Mouse (Mus musculus): Measurements from ENCODE around the gene Tifab.
"Not testable (repeated sequence)": the region's sequence is repeated elsewhere in the genome, so short reads cannot be mapped to it uniquely, and the experiment has no call there.

Tifab gene

DNA sequence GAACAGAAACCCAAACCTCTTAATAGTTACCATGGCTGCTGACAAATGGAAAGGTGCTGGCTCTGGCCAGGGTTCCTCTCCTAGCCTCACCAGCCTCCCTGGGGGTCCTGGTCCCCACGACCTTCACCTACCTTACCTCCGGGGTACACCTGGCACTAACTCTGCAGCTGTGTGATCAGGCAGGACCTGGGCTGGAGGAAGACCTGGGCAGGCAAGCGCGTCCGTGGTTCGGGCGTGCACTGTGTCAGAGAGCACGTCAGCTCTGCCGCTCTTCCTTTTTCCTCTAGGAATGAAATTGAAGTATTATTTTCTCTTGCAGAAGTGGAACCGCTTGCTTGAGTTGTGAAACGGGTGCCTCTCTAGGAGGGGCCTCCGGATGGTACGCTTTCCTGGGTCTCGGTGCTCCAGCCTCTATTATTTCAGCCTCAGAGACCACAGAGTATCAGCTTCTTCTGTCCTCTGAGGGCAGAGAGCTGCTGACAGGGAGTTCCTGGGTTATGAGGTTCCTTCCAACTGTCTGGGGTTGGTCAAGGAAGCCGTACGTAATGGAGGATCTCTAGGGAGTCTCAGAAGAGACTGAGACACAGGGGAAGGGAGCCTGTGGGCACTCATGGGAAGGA lies at the start of gene Tifab:
TSS of gene Tifab (minus strand) at position 470 of the 620 bp plus-strand sequence.
- DNase-seq (ENCODE audit: low read depth, low spot score) = no peak

DNA sequence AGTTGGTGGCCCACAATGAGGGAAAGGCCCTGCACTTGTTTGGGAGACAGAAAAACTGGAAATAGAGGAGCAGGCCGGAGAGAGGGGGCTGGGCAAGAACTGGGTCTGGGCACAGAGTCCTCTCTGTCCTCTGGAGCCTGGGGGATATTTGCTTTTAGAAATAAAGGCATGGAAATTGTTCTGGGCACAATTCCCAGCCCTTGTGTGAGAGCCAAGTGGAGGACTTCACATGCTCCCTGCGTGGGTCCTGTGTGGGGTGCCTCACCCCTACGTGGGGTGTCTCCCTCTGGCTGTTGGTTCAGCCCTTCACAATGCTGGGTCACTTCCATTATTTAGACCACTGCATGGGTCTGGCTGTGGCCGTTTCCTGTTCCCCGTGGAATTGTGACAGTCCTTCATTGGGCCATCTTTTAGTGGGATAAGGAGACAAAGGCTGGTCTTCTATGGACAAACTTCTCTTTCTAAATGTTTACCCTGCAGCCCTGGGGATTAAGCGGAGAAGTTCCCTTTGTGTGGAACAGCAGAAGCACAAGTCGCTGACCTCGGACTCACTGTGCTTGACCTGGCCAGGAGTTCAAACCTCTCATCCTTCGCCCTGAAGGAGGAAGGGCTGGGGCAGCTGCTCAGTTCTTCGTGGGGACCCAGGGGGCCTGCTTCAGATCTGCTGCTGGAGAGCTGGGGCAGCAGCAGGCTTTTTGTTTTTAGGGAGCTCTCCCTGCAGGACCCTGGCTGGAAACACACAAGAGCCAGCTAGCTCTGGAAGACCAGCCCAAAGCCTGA lies 47.7 kb upstream of the Tifab start:
- DNase-seq (ENCODE audit: low read depth, low spot score) = no peak

DNA sequence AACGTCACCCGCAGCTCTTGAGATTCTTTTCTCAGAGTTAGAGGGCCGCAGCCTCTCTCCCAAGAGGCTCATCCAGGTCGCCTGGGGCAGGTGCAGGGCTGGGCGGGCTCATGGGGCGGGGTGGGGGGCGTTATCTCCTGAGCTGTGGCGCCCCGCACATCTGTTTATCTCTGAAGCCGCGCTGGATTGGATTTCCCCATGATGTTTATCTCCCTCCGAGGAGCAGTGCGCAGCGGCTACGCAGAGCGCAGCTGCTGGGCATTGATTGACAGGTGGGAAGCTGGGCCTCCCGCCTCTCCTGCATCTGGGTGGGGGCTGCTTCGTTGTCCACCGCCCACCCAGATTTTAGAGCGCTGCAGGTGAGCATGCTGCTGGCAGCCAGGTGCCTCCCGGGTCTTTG lies 44.9 kb upstream of the Tifab start:
- no peak for DNase-seq (ENCODE audit: low read depth, low spot score)

DNA sequence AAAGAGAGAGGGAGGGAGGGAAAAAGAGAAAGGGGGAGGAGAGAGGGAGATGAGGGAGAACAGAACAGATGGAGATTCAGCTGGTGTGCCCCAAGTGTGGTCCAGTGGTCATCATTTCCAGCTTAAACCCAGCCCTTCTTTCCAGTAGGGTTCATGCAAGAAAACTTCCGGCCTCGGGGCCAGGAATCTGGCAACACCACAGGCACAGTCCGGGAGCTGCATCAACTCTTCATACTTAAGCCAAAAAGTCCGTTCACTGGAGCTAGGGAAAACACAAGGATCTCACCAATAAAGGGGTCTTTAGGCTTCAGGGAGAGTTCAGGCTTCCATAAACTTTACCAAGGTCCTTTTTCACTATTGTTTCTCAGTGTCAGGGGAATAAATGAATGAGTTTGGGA lies 44.2 kb upstream of the Tifab start:
- no peak for DNase-seq (ENCODE audit: low read depth, low spot score)

DNA sequence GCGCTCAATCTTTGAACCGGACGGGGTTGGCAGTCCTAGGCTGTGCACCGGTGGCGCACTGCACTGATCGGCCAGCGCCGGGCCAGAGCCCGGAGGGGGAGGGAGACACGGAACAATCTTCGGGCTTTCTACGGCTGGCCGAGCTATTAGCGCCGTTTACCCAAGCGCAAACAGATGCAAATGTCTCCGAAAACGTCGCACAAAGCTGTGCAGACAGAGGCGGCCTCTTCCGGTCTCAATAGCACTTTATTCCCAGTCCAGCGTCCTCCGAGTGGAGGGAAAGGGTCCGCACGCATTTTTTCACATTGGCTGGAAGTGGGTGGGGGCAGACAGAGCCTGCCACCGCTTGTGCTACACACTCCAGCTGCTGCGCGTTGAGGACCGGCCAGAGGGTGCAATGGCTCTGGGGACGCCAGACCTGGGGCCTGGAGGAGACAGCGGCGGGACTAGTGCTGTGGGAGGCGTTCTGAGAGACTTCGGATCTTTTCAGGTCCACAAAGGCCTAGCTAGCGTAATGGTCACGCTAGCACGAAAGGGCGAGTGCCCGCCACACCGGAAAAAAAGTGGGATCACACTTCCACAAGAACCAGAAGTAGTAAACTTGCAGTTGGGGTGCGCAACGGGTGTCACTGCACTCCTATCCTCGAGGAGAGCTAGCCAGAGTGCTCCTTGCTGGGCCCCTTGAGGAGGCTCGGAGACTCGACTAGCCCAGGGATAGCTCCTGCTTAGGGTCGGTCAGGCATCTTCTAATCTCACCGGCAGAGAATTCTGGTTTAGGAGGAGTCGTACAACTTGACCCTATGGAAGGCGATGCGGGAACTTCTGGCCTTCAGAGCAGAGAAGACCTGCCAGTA lies 43.5 kb upstream of the Tifab start:
- DNase-seq (ENCODE audit: low read depth, low spot score) = peak; percentile 27

DNA sequence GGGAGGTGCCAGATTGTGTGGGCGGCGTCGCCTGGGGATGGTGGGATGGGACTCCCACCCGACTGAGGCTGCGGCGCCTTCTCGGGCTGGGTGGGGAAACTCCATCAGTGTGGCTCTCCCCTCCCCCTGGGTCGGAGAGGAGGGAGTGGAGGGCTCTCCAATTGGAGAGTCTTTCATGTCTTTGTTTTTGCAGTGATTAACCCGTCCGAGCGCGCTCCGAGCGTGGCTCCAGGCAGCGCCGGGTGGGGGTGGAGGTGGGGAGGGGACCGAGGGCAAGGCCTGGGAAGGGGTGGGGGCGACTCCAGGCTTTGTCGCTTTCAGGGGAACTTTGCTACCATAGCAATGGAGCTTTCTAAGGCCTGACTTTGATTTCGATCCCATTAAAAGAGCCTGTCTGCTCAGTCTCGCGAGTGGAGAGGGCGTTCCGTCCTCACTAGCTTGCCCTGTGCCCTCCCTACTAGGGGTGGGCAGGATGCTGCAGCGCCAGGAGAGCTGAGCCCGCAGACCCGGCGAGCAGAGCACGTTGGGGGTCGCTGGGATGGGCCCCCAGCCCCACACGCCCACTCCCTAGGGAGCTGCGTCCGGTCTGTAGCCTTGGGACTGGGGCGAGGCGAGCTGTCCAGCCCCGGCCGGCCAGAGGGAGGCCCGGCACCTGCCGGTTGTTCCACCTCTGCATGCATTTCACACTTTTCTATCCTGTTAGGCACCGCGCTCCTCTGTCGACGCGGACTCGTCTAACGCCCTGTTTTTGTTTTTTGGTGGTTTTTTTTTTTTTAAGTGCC lies 42.6 kb upstream of the Tifab start:
- peak; percentile 50 for DNase-seq (ENCODE audit: low read depth, low spot score)

DNA sequence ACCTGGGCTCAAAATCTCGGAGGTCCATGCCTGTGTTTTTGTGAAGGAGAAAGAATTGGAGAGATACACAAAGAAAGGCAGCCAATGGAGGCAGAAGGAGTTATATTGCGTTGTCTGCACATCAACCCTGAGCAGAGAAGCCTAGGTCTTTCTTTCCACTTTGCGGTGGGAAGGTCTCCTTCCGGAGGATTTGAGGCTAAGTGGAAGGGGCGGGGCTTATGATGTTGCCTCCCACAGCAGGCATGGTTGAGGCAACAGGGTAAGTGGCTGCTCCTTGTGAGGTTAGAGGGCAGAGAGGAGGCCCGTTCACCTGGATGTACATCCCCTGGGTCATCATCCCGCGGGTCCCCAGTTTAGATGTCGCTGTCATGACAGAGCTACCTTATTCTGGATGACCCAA lies 40.6 kb upstream of the Tifab start:
- DNase-seq (ENCODE audit: low read depth, low spot score) = no peak

DNA sequence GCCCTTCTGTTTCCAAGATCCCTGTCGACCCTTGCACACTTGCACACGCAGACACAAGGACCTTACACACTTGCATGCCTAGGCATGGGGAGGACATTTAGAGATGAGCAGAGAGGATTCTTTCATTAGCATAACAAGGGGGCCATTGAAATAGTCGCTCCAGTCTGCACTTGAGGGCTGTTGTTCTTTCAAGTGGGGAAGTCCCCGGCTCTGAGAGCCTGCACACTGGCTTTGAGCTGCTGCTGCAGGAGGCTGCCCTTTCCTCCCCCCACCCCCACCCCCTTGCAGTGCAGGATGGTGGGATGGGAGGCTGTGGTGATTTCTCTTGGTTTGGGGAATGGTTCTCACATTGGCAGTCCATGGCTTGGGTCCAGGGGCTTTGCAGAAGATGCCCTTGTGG lies 37.4 kb upstream of the Tifab start:
- no peak for DNase-seq (ENCODE audit: low read depth, low spot score)

DNA sequence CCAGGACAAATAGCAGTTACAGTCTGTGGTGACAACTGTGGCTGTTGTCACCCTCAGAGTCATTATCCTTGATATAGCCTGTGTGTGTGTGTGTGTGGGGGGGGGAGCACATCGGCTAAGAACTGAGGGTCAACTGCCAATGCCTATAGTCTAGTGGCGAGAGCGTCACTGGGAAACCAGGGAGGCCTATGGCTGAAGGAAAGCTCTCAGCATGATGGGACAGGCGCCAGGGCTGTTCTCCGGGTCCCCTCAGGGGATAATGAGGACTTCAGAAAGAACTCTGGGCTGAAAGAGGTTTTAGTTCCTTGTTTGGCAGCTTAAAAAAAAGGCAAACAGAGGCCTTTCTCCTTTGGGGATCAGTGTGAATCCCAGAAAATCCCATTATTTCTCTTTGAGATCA lies 35.9 kb upstream of the Tifab start:
- DNase-seq (ENCODE audit: low read depth, low spot score) = no peak

DNA sequence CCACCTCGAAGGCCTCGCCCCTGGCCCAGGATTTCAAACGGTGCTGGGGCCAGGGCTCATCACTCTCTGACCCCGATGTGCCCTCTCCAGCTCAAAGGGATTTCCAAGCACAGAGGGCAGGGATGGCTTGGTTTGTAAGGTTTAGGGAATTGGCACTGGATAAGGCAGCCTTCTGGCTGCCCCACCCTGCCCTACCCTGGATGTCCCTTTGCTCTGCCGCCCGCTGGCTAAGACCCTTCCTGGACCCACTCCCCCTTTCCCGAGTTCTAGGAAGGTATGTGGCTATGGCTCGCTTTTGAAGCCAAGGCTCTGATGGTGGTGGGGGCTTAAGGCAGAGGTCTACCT lies 30.4 kb upstream of the Tifab start:
- DNase-seq (ENCODE audit: low read depth, low spot score) = no peak

DNA sequence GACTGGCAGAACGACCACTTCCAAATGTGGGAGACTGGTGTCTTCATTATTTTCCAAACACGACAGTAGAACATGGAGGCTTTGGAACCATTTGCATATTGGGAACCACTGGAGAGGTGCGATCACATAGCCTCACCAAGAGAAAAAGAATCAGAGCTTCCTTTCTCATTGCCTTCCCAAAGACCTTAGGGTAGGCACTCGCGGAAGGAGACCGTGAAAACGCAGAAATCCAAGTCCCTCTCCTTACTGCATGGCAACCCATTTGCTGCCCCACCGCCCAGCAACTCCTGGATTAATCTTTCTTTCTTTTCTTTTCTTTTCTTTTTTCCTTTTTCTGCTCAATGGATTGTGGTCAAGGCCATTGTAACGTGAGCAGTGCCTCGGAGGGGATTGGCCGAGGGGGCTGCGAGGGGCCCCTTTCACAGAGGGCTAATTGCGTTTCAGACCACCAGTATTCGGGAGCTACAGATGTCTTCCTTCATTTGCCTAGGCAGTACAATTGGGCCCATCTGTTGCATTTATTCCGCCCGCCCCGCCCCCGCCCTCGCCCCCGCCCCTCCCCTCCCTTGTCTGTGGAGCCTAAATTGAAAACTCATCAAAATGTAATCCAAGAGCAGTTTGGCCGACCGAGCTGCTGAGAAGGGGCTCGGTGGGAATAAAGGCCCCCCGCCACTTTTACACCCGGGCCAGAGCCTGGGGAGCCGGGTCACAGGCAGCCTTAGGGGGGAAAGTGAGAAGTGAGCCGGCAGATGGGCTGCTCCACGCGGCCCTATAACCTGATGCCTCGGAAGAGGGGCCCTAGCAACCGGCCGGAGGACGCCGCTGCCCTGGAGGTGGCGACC lies 29.8 kb upstream of the Tifab start:
- no peak for DNase-seq (ENCODE audit: low read depth, low spot score)

DNA sequence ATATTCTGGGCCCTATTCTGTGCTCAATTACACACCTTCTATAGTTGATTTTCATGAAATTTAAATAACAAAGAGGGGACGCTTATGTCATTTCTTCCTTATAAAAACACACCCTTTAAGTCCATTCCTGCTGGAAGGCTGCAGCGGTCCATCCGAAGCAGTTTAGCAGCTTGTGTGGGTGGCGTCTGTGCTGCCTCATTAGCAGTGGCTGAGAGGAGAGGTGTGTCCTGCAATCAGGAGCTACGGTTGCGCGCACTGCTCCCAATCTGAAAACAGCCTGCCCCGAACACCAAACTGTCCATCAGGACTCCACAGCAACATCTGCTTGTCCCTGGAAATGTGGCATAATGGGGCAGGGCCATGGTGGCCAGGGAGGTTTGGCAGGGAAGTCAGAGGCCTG lies 20.8 kb upstream of the Tifab start:
- DNase-seq (ENCODE audit: low read depth, low spot score) = no peak

DNA sequence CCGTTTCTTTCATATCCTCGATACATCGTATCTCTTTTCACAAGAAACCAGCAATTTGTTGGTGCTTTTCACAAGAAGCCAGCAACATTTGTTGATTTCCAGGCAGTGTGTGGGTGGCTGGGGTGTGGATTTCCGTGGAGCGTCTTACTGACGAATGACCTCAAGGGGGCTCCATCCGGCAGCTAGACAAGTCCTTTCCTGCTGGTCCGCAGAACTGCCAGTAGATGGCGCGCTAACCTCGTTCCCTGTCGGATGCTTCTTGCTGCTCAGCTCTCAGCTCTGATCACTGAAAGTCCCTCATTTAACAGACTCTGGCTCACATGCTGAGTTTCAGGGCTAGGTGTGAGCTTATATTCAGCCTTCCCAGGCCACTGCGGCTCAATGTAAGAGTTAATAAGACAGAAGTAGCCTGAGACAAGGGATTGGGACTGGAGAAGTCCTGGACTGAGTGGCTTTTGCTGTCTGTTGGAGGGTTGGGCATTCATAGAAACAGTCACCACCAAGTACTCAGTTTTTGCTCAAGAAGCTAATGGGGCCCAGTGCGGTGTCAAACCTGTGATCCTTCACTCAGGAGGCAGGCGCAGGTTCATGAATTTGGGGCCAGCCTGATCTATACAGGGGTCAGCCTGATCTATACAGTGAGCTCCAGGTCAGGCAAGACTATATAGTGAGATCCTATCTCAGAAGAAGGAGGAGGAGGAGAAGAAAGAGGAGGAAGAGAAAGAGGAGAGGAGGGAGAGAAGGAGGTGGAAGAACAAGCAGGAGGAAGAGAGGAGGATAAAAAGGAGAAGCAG lies 19.0 kb upstream of the Tifab start:
- DNase-seq (ENCODE audit: low read depth, low spot score) = peak; percentile 98

DNA sequence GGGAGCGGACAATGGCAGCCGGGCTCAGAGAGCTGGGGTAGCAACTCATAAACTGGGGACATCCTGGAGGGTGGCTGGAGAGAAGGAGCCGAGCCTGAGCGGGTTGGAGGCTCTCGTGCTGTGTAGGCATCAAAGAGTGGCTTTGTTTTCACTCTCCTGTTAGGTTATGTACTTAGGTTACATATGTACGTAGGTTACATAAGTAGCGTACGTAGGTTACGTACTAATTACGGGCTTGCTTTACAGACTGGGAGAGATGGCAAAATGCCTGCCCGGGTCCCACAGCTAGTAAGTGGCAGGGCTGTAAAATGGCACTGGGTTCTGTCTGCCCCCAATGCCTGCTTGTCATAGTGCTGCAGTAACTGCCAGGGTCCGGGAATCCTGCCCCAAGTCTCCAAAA lies 18.3 kb upstream of the Tifab start:
- DNase-seq (ENCODE audit: low read depth, low spot score) = peak; percentile 19

DNA sequence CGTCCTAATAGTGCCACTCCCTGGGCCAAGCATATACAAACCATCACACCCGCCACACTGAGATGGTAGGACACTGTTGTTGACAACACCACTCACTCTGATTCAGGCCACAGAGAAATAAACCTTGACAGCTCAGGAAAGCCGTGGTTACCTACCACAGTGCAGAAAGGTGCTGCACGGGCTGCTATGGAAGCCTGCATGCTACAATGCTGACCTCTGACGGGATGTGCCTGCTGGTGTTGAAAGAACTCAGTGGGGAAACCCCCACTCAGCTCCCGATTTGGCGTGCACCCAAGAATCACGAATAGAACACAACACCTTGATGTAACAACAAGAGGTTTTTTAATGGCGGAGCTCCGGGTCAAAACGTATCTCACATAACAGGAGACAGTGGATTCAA lies 17.1 kb upstream of the Tifab start:
- not testable (repeated sequence) for DNase-seq (ENCODE audit: low read depth, low spot score)

DNA sequence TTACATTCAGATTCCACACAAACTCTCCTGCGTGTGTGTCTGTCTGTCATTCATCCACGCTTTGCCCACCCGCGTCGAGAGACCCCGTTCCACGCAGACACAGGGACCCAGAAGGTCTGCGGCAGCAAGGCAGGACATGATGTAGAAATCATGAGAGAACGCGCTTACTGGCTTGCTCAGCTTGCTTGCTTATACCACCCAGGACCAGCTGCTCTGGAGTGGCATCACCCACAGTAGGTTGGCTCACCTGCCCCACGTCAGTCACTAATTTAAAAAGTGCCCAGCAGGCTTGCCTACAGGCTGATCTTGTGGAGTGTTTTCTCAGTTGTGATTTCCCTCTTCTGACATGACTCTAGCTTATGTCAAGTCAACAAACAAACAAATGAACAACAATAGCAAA lies 15.5 kb upstream of the Tifab start:
- not testable (repeated sequence) for DNase-seq (ENCODE audit: low read depth, low spot score)

DNA sequence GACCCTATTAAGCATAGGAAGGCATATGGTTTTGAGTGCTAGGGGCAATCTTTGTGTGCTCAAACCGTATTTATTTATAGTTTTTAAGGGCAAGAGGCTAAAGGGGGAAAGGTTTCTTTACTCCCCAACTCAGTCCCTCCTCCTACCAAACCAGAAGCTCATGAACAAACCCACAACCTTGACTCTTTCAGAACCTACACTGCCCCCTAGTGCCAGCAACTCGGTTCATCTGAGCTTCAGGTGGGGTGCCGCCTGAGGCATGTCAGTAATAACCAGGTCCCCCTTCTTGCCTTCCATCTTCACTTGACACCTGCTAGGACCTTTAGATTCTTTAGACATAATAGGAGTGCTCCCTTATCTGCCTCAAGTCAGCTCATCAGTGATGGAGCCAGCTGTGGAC lies 12.5 kb upstream of the Tifab start:
- no peak for DNase-seq (ENCODE audit: low read depth, low spot score)

DNA sequence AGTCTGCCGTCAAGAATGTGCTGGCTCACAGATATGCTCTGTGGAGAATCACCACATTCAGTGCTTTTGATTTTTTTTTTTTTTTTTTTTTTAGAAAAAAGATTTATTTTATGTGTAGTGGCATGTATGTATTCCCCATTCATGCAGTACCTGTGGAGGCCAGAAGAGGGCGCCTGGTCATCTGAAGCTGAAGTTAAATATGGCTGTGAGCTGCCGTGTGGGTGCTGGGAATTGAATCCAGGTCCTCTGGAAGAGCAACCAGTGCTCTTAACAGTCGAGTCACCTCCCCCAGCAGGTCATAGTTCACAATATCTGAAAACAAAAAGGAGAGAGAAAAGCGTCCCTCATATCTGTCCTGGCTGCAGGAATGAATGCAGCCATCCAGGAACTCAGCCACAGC lies 11.0 kb upstream of the Tifab start:
- DNase-seq (ENCODE audit: low read depth, low spot score) = no peak

DNA sequence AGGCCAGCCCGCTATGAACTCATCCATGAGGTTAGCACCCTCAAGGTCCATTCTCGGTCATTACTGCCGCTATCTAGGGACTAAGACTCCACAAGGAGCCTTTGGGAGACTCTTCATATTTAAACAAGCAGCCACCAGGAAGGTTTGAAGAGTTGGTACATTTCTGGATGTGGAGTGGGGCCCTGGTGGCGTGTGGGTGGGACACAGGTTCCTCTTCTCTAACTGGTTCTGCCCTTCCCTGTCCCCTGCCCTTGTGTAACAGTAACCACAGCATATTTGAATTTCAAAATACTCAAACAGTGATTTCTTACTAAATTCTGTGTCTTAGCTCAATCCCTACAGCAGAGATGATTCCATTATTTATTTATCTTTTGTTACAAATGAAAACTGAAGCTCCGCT lies 5.0 kb upstream of the Tifab start:
- DNase-seq (ENCODE audit: low read depth, low spot score) = no peak

DNA sequence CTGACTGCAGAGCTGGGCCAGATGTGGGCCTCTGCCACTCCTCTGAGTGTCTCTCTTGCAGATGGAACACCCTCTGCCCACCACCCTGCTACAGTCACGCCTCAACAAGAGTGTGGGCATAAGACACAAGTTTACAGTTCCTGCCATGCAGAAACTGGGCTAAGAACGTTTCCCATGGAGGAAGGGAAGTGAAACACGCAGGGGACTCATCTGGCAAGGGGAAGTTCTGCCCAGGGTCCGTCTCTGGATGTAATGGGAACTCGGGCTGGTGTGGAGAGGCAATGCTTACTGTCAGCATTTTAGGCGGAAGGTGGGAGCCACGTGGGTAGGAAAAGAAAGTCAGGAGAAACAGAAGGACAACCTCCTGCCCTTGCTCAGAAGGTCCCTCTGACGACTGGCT lies 2.7 kb upstream of the Tifab start:
- DNase-seq (ENCODE audit: low read depth, low spot score) = no peak
